Mouse (Mus musculus) liver, embryonic 14.5 days (tissue): ENCODE measurements at regions not wholly inside any gene's neighbourhood (a gene's known extent, or its start where the extent isn't known, plus 50 kb on each side); places are given as distances from the start of the nearest gene placed in this dataset.
A peak's percentile ranks its signal among the peaks of the same experiment; 100 is the strongest.

ENCODE experiments used
- ATAC-seq: fragments of 200-750 bp; cut with Nextera tagmentation; 2 replicates; pipeline ENCODE4 v1.8.0; 2017; ENCODE audit warnings: moderate number of reproducible peaks, mild to moderate bottlenecking, moderate library complexity; ENCODE audit not compliant: insufficient read depth
- DNase-seq, 3 experiments: peaks; one replicate each; pipeline ENCODE4 v3.0.0-alpha.2; 2012 to 2013; ENCODE audit warnings: low read depth in 3 of 3, low spot score in 3 of 3
- H3K27ac ChIP-seq: fragments of 300-500 bp; sonication (generic); 2 replicates; pipeline ENCODE4 v1.5.1; 2014; ENCODE audit warnings: moderate library complexity, mild to moderate bottlenecking, control low read depth, inconsistent platforms
- H3K27me3 ChIP-seq: fragments of 300-500 bp; sonication (generic); 2 replicates; pipeline ENCODE4 v1.6.1; 2014; ENCODE audit warnings: mild to moderate bottlenecking, low read length, moderate library complexity; ENCODE audit not compliant: control insufficient read depth, insufficient read depth
- H3K36me3 ChIP-seq: fragments of 300-500 bp; sonication (generic); replicated peaks from 2 replicates; pipeline ENCODE4 v1.6.1; 2014; ENCODE audit warnings: low read depth; ENCODE audit not compliant: control insufficient read depth, insufficient read depth
- H3K4me1 ChIP-seq, 2 experiments: fragments of 200-500 bp in 1 of 2; fragments of 300-500 bp in 1 of 2; sonication (generic) in 1 of 2; replicated peaks; 2 replicates each; pipeline ENCODE4 v1.6.1; 2012 to 2014; ENCODE audit warnings: antibody characterized with exemption in 1 of 2, inconsistent platforms in 1 of 2, low read length in 1 of 2; ENCODE audit not compliant: control insufficient read depth in 2 of 2, insufficient read depth in 2 of 2
- H3K4me2 ChIP-seq: fragments of 300-500 bp; sonication (generic); 2 replicates; pipeline ENCODE4 v1.6.1; 2014; ENCODE audit warnings: low read depth, mild to moderate bottlenecking, control low read depth, moderate library complexity
- H3K4me3 ChIP-seq, 2 experiments: fragments of 200-500 bp in 1 of 2; fragments of 300-500 bp in 1 of 2; sonication (generic) in 1 of 2; 2 replicates each; pipeline ENCODE4 v1.5.1; 2012 to 2014; ENCODE audit warnings: low read depth in 2 of 2, low read length in 2 of 2, mild to moderate bottlenecking in 2 of 2, control low read depth in 1 of 2, inconsistent platforms in 1 of 2, moderate library complexity in 1 of 2; ENCODE audit not compliant: insufficient read depth in 1 of 2
- H3K9ac ChIP-seq: fragments of 300-500 bp; sonication (generic); replicated peaks from 2 replicates; pipeline ENCODE4 v1.6.1; 2014; ENCODE audit warnings: mild to moderate bottlenecking, control low read depth, moderate library complexity
- H3K9me3 ChIP-seq: fragments of 300-500 bp; sonication (generic); 2 replicates; pipeline ENCODE4 v1.6.1; 2016; ENCODE audit warnings: low read length, mixed read lengths; ENCODE audit not compliant: control insufficient read depth
- CTCF ChIP-seq: IDR thresholded peaks from 2 replicates; pipeline ENCODE4 v1.5.1; 2016; ENCODE audit warnings: antibody characterized with exemption, low read depth, control low read depth
- EP300 ChIP-seq: IDR thresholded peaks from 2 replicates; pipeline ENCODE4 v1.6.1; 2016; ENCODE audit warnings: antibody characterized with exemption, low read depth
- WGBS: fragments of 180-500 bp; shearing (Covaris S2); extraction: QIAGEN DNeasy Blood & Tissue Kit; methylation state at CpG from one replicate; pipeline ENCODE4 v1.1.7; 2014; ENCODE audit not compliant: insufficient replicate concordance; 5-methylcytosine and 5-hydroxymethylcytosine counted together

- Histone ChIP-seq H3K4me3 (no peak overlapping the region), H3K9ac (no peak overlapping the region), H3K4me2 (no peak overlapping the region), H3K27me3 (no peaks in the 10 kb centered on the region), H3K4me1 (no peaks in the 10 kb centered on the region), H3K9me3 (no peaks in the 10 kb centered on the region), H3K27ac (no peak overlapping the region), H3K36me3 (no peaks in the 10 kb centered on the region)
- no peak for TF ChIP-seq EP300
- no peak for TF ChIP-seq CTCF
- DNase-seq (no peak), ATAC-seq (no peak)
- WGBS = 68% methylated on average over 9 of the region's 9 CpGs
Measured at GRCm38 (mm10) chr3:139860831-139861371, 655.4 kb downstream of the Stpg2 start.

- Histone ChIP-seq H3K27ac (no peak overlapping the region), H3K9me3 (no peaks in the 10 kb centered on the region), H3K9ac (no peak overlapping the region), H3K27me3 (no peaks in the 10 kb centered on the region), H3K4me1 (no peaks in the 10 kb centered on the region), H3K4me3 (no peak overlapping the region), H3K36me3 (no peaks in the 10 kb centered on the region), H3K4me2 (no peak overlapping the region)
- no peak for ATAC-seq
- TF ChIP-seq EP300 (no peak), CTCF (no peak)
- no peak for DNase-seq
Measured at GRCm38 (mm10) chr3:139866329-139866728, 660.8 kb downstream of the Stpg2 start.

- H3K4me1 ChIP-seq = no peaks in the 10 kb centered on the region
- WGBS = 72% methylated on average over 4 of the region's 4 CpGs
Measured at GRCm38 (mm10) chr3:139867030-139867429, 661.5 kb downstream of the Stpg2 start.

GRCm38 (mm10) chr3:139867499-139867898 is 662.0 kb downstream of the Stpg2 start:
- WGBS = 46% methylated on average over 3 of the region's 3 CpGs
- TF ChIP-seq EP300 (no peak), CTCF (no peak)

More at GRCm38 (mm10) chr3:139867030-139867429, 661.5 kb downstream of the Stpg2 start:
- TF ChIP-seq EP300 = no peak
- TF ChIP-seq CTCF = 0 out of 2 replicates have a peak, but pooled peaks have one; percentile 5
- no peaks in the 10 kb centered on the region for H3K27me3 ChIP-seq
- no peak for DNase-seq
- no peak overlapping the region for H3K9ac ChIP-seq
- no peak overlapping the region for H3K4me2 ChIP-seq
- no peaks in the 10 kb centered on the region for H3K9me3 ChIP-seq
- no peak overlapping the region for H3K27ac ChIP-seq
- no peak for ATAC-seq
- no peak overlapping the region for H3K4me3 ChIP-seq
- H3K36me3 ChIP-seq = no peaks in the 10 kb centered on the region

GRCm38 (mm10) chr3:139869779-139870178 is 664.3 kb downstream of the Stpg2 start:
- Histone ChIP-seq H3K27ac (no peak overlapping the region), H3K4me2 (no peak overlapping the region), H3K9me3 (no peaks in the 10 kb centered on the region), H3K4me1 (no peaks in the 10 kb centered on the region), H3K36me3 (no peaks in the 10 kb centered on the region), H3K4me3 (no peak overlapping the region), H3K27me3 (no peaks in the 10 kb centered on the region), H3K9ac (no peak overlapping the region)
- no peak for DNase-seq
- ATAC-seq = no peak
- TF ChIP-seq EP300 (no peak), CTCF (no peak)
- WGBS = 48% methylated on average over 3 of the region's 3 CpGs

More at GRCm38 (mm10) chr3:139867499-139867898, 662.0 kb downstream of the Stpg2 start:
- DNase-seq (no peak), ATAC-seq (no peak)
- no peak overlapping the region for H3K9ac ChIP-seq
- H3K27me3 ChIP-seq = no peaks in the 10 kb centered on the region
- H3K4me3 ChIP-seq = no peak overlapping the region
- no peak overlapping the region for H3K27ac ChIP-seq
- H3K4me1 ChIP-seq = no peaks in the 10 kb centered on the region
- H3K4me2 ChIP-seq = no peak overlapping the region
- H3K9me3 ChIP-seq = no peaks in the 10 kb centered on the region
- H3K36me3 ChIP-seq = no peaks in the 10 kb centered on the region
